Mouse (Mus musculus) liver, embryonic 18 days (tissue): ENCODE measurements around the gene Ifi206. TPM values are rescaled to one million over a fixed set of nuclear protein-coding genes. Genes with fewer than 3 reads are reported as not detected.

Experiments
- polyA plus RNA-seq: library from polyadenylated mRNA; depleted of rRNA; stranded (reverse); fragments of >200 nt; gene quantifications from 2 replicates; pipeline ENCODE4 v1.2.3, GENCODE M21; 2012; rRNA removed

The Ifi206 gene
- polyA plus RNA-seq = 2.0 and 3.0 TPM in 2 replicates

DNA sequence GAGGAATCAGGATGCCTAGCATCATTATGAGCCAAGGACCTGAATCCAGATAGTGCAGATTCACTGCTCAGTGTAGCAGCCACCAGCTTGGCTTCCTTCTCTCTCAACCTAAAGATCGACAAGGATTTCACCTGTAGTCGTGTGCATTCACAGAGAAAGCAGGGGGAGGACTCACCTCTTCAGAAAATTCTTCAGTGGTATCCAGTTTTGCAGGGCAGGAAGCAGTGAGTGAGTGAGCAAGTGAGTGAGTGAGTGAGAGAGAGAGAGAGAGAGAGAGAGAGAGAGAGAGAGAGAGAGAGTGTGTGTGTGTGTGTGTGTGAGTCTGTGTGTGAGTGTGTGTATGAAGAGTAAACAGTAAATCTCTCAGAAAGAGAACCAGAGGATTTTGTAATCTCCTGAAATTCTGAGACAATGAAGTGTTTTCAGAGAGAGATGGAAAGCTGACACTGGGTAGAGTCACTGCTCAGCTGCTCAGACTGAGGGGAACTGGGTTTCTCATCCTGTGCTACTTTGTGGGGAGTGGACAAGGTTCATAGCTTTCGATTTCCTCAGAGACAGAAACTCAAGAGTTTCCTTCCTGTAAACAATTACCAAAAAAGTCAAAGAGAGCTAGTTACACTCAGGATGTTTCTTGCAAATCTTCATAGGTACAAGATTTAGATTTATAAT lies at the start of gene Ifi206:
Gene Ifi206 (minus strand): TSS at position 230 of the 669 bp plus-strand sequence.

DNA sequence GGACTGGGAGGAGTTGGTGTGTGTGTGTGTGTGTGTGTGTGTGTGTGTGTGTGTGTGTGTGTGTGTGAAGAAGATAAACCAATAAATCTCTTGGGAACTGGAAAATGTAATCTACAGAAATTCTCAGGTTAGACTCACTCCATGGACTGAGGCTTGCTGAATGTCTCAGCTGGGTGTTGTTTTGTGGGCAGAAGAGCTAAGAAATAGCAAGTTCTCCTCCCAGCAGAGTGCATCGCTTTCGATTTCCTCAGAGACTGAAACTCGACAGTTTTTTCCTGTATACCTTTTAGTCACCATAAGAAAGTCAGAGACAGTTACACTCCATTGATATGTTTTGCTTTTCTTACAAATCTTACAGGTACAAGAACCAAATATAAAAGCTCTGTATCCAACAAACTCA lies 45.0 kb upstream of the Ifi206 start, which contains the start of gene Ifi214:
Gene Ifi214 (minus strand): TSS at position 167 of the 400 bp plus-strand sequence.

Other genes with a start within 250 kb of the Ifi206 start
- not detected in 2 replicates for gene Olfr418, start 225.0 kb downstream of the Ifi206 start, polyA plus RNA-seq
- gene Mptx2, start 213.3 kb downstream of the Ifi206 start, polyA plus RNA-seq = not detected in 2 replicates
- 23.9 and 24.7 TPM in 2 replicates for gene Ackr1, start 157.3 kb downstream of the Ifi206 start, polyA plus RNA-seq
- 5.5 TPM in 2 replicates for gene Aim2, start 140.2 kb downstream of the Ifi206 start, polyA plus RNA-seq
- 0.43 and 0.46 TPM in 2 replicates for gene Cadm3, start 123.3 kb downstream of the Ifi206 start, polyA plus RNA-seq
- gene Ifi214, start 44.9 kb upstream of the Ifi206 start, polyA plus RNA-seq = 0.20 and 0.40 TPM in 2 replicates
- 2.4 and 4.0 TPM in 2 replicates for gene Ifi213, start 108.2 kb upstream of the Ifi206 start, polyA plus RNA-seq
- gene Ifi209, start 139.9 kb upstream of the Ifi206 start, polyA plus RNA-seq = 3.2 and 4.4 TPM in 2 replicates
- gene Ifi208, start 182.6 kb upstream of the Ifi206 start, polyA plus RNA-seq = 0.07 and 0.08 TPM in 2 replicates